Mouse (Mus musculus) olfactory bulb, adult 2 months (tissue): Measurements from ENCODE around the gene 1700016D06Rik. TPM values are rescaled to one million over a fixed set of nuclear protein-coding genes. Genes with fewer than 3 reads are reported as not detected.

Experiments used
- H3K27ac ChIP-seq: fragments of 200-500 bp; 2 replicates; pipeline ENCODE4 v1.5.1; 2012; ENCODE audit warnings: low read depth, low read length; ENCODE audit not compliant: insufficient read depth
- H3K4me1 ChIP-seq: fragments of 200-500 bp; 2 replicates; pipeline ENCODE4 v1.6.1; 2012; ENCODE audit warnings: low read length; ENCODE audit not compliant: control insufficient read depth, insufficient read depth
- H3K4me3 ChIP-seq: fragments of 200-500 bp; 2 replicates; pipeline ENCODE4 v1.5.1; 2012; ENCODE audit warnings: mild to moderate bottlenecking, low read depth, low read length, moderate library complexity; ENCODE audit not compliant: insufficient read depth
- CTCF ChIP-seq: fragments of 200-500 bp; IDR thresholded peaks from 2 replicates; pipeline ENCODE4 v1.5.1; 2012; ENCODE audit warnings: low read depth, mild to moderate bottlenecking, low read length, moderate library complexity; ENCODE audit not compliant: insufficient read depth
- POLR2A ChIP-seq: fragments of 200-500 bp; IDR thresholded peaks from 2 replicates; pipeline ENCODE4 v1.6.1; 2012; ENCODE audit warnings: mild to moderate bottlenecking, low read depth, low read length, moderate library complexity; ENCODE audit not compliant: insufficient read depth
- WGBS: fragments of 180-500 bp; shearing (Covaris S2); methylation state at CpG from one replicate; pipeline ENCODE4 v1.1.7; 2018; 5-methylcytosine and 5-hydroxymethylcytosine counted together
- polyA plus RNA-seq: library from polyadenylated mRNA; stranded (reverse); fragments of >200 nt; gene quantifications from 2 replicates; pipeline ENCODE4 v1.2.4, GENCODE M21; 2012; ENCODE audit warnings: low replicate concordance; ENCODE audit not compliant: missing spikeins, insufficient read depth, insufficient read length

Gene 1700016D06Rik
- polyA plus RNA-seq, 1 experiment: not detected

- peak overlapping the region; percentile 96 for H3K27ac ChIP-seq
- TF ChIP-seq POLR2A: 0 out of 2 replicates have a peak, but pooled peaks have one; percentile 33
- TF ChIP-seq CTCF: no peak
- H3K4me3 ChIP-seq: peak overlapping the region; percentile 95
- WGBS: 3% methylated on average over 61 of the region's 61 CpGs
- peaks cover 21% of the 10 kb centered on the region for H3K4me1 ChIP-seq
These were observed 27.8 kb upstream of the 1700016D06Rik start for GRCm38 (mm10) chr8:11728482-11729295.

- Histone ChIP-seq H3K27ac (peak within 1 kb of the TSS; percentile 96), H3K4me3 (peak within 1 kb of the TSS; percentile 95), H3K4me1 (peaks cover 24% of the 10 kb centered on the region)
- TF ChIP-seq CTCF: no peak
- TF ChIP-seq POLR2A: peak; percentile 69
- 2% methylated on average over 126 of the region's 127 CpGs for WGBS
These were observed 27.0 kb upstream of the 1700016D06Rik start, which contains the start of gene Arhgef7 for GRCm38 (mm10) chr8:11727651-11728481. TSS of gene Arhgef7 (plus strand) at chr8:11727721.

- Histone ChIP-seq H3K27ac (peak overlapping the region; percentile 79), H3K4me3 (peak overlapping the region; percentile 95), H3K4me1 (peaks cover 24% of the 10 kb centered on the region)
- TF ChIP-seq POLR2A (no peak), CTCF (no peak)
- 2% methylated on average over 22 of the region's 22 CpGs for WGBS
These were observed 26.4 kb upstream of the 1700016D06Rik start for GRCm38 (mm10) chr8:11727273-11727650.

GRCm38 (mm10) chr8:11717194-11717593 is 16.3 kb upstream of the 1700016D06Rik start:
- Histone ChIP-seq H3K27ac (no peak overlapping the region), H3K4me1 (no peaks in the 10 kb centered on the region), H3K4me3 (no peak overlapping the region)
- WGBS: 79% methylated on average over 4 of the region's 4 CpGs
- TF ChIP-seq CTCF: no peak
- TF ChIP-seq POLR2A: no peak

- Histone ChIP-seq H3K4me1 (no peaks in the 10 kb centered on the region), H3K4me3 (no peak overlapping the region), H3K27ac (no peak overlapping the region)
- 85% methylated on average over 6 of the region's 6 CpGs for WGBS
- TF ChIP-seq POLR2A (no peak), CTCF (no peak)
These were observed 11.4 kb upstream of the 1700016D06Rik start for GRCm38 (mm10) chr8:11712244-11712643.

GRCm38 (mm10) chr8:11710415-11710814 is 9.6 kb upstream of the 1700016D06Rik start:
- TF ChIP-seq POLR2A: no peak
- no peak for TF ChIP-seq CTCF
- 62% methylated on average over 5 of the region's 5 CpGs for WGBS
- Histone ChIP-seq H3K4me1 (peaks cover 3% of the 10 kb centered on the region; the same call in 1 of the 2 replicates), H3K27ac (no peak overlapping the region), H3K4me3 (no peak overlapping the region)

GRCm38 (mm10) chr8:11709542-11709941 is 8.7 kb upstream of the 1700016D06Rik start:
- WGBS: 81% methylated on average over 3 of the region's 3 CpGs
- Histone ChIP-seq H3K4me3 (no peak overlapping the region), H3K27ac (no peak overlapping the region), H3K4me1 (peaks cover 3% of the 10 kb centered on the region; the same call in 1 of the 2 replicates)
- TF ChIP-seq CTCF (no peak), POLR2A (no peak)

GRCm38 (mm10) chr8:11708815-11709214 is 8.0 kb upstream of the 1700016D06Rik start:
- H3K4me3 ChIP-seq: no peak overlapping the region
- WGBS: 46% methylated on average over 2 of the region's 2 CpGs
- H3K4me1 ChIP-seq: peaks cover 3% of the 10 kb centered on the region; the same call in 1 of the 2 replicates
- TF ChIP-seq POLR2A (no peak), CTCF (no peak)
- H3K27ac ChIP-seq: no peak overlapping the region
